Mouse (Mus musculus) liver, embryonic 16.5 days (tissue): Measurements from ENCODE around the gene Yaf2. TPM values are rescaled to one million over a fixed set of nuclear protein-coding genes. Genes with fewer than 3 reads are reported as not detected.
"Not testable (repeated sequence)": the region's sequence is repeated elsewhere in the genome, so short reads cannot be mapped to it uniquely, and the experiment has no call there.

Experiments used
- ATAC-seq: fragments of 200-750 bp; cut with Nextera tagmentation; 2 replicates; pipeline ENCODE4 v1.8.0; 2017; ENCODE audit warnings: low read depth, mild to moderate bottlenecking, moderate number of reproducible peaks, moderate library complexity
- H3K27ac ChIP-seq: fragments of 300-500 bp; sonication (generic); 2 replicates; pipeline ENCODE4 v1.5.1; 2014; ENCODE audit warnings: mild to moderate bottlenecking, low read length
- H3K27me3 ChIP-seq: fragments of 300-500 bp; sonication (generic); 2 replicates; pipeline ENCODE4 v1.6.1; 2014; ENCODE audit warnings: low read depth, low read length, mixed read lengths; ENCODE audit not compliant: control insufficient read depth, insufficient read depth
- H3K36me3 ChIP-seq: fragments of 300-500 bp; sonication (generic); 2 replicates; pipeline ENCODE4 v1.6.1; 2014; ENCODE audit warnings: mild to moderate bottlenecking; ENCODE audit not compliant: control insufficient read depth, insufficient read depth
- H3K4me1 ChIP-seq: fragments of 300-500 bp; sonication (generic); 2 replicates; pipeline ENCODE4 v1.6.1; 2014; ENCODE audit warnings: low read depth, low read length, mixed read lengths; ENCODE audit not compliant: control insufficient read depth
- H3K4me2 ChIP-seq: fragments of 300-500 bp; sonication (generic); 2 replicates; pipeline ENCODE4 v1.6.1; 2014; ENCODE audit warnings: low read depth, low read length, mixed read lengths
- H3K4me3 ChIP-seq: fragments of 300-500 bp; sonication (generic); 2 replicates; pipeline ENCODE4 v1.5.1; 2014; ENCODE audit warnings: low read depth, mild to moderate bottlenecking, low read length
- H3K9ac ChIP-seq: fragments of 300-500 bp; sonication (generic); 2 replicates; pipeline ENCODE4 v1.6.1; 2014; ENCODE audit warnings: low read depth, low read length
- H3K9me3 ChIP-seq: fragments of 300-500 bp; sonication (generic); replicated peaks from 2 replicates; pipeline ENCODE4 v1.6.1; 2016; ENCODE audit warnings: low read length; ENCODE audit not compliant: control insufficient read depth
- WGBS: fragments of 180-500 bp; shearing (Covaris S2); extraction: QIAGEN DNeasy Blood & Tissue Kit; methylation state at CpG from one replicate; pipeline ENCODE4 v1.1.7; 2014; ENCODE audit not compliant: insufficient replicate concordance; 5-methylcytosine and 5-hydroxymethylcytosine counted together
- polyA plus RNA-seq: library from polyadenylated mRNA; unstranded; fragments of >200 nt; fragmentation: Nextera tagmentation; extraction: Ambion mirVana; gene quantifications from 2 replicates; pipeline ENCODE4 v1.2.1, GENCODE M21; 2015

Gene Yaf2
- polyA plus RNA-seq, 1 experiment from 2014 or later, result 11.9 TPM

GRCm38 (mm10) chr15:93255295-93255694 lies 81.4 kb downstream of the Yaf2 start:
- H3K27me3 ChIP-seq, result no peaks in the 10 kb centered on the region
- no peak overlapping the region for H3K4me2 ChIP-seq
- peaks cover 9% of the 10 kb centered on the region for H3K36me3 ChIP-seq
- H3K4me3 ChIP-seq, result no peak overlapping the region
- WGBS, result 75% methylated on average over 10 of the region's 10 CpGs
- H3K27ac ChIP-seq, result no peak overlapping the region
- no peak overlapping the region for H3K9ac ChIP-seq
- no peaks in the 10 kb centered on the region for H3K9me3 ChIP-seq
- ATAC-seq, result no peak
- H3K4me1 ChIP-seq, result no peaks in the 10 kb centered on the region

DNA sequence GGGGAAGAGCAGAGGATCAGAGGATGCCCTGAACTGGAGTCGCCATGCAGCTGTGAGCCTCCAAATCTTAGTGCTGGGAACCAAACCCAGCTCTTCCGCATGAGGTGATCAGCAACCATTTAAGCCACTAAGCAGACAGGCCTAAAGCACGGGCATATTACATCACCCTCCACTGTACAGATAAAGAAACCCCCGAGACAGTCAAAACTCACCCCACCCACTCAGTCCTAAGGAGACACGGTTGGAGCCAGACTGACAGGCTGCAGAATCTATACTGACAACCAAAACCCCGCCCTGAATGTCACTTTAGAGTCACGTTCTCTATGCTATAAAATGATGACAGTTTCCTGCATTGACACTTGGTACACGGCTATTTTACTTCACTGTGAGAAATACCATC lies 83.6 kb downstream of the Yaf2 start:
- no peak overlapping the region for H3K4me2 ChIP-seq
- H3K27me3 ChIP-seq, result no peaks in the 10 kb centered on the region
- no peaks in the 10 kb centered on the region for H3K9me3 ChIP-seq
- H3K9ac ChIP-seq, result no peak overlapping the region
- H3K27ac ChIP-seq, result no peak overlapping the region
- no peak overlapping the region for H3K4me3 ChIP-seq
- ATAC-seq, result no peak
- no peaks in the 10 kb centered on the region for H3K4me1 ChIP-seq
- peaks cover 7% of the 10 kb centered on the region for H3K36me3 ChIP-seq
- 35% methylated on average over 8 of the region's 8 CpGs for WGBS

DNA sequence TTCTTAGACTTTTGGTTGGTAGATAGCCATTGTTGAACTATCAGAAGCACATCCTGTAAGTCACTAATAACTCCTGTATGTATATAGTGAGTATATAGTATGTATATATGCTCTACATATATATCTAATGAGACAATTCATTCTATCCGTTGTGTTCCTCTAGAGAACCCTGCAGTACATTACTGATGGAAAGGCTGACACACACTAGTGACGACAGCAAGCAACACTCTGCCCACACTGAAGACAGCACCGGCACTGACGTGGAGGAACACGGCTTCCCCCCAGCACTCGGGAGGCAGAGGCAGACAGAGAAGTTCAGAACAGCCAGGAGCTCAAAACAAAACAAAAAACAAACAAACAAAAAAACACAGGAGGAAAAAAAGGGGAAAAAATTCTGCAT lies 84.3 kb downstream of the Yaf2 start:
- Histone ChIP-seq H3K27me3 (no peaks in the 10 kb centered on the region), H3K4me1 (no peaks in the 10 kb centered on the region), H3K4me3 (no peak overlapping the region), H3K9ac (no peak overlapping the region), H3K9me3 (no peaks in the 10 kb centered on the region), H3K27ac (no peak overlapping the region), H3K36me3 (peaks cover 2% of the 10 kb centered on the region; the same call in 1 of the 2 replicates), H3K4me2 (no peak overlapping the region)
- ATAC-seq, result no peak
- 79% methylated on average over 6 of the region's 6 CpGs for WGBS

GRCm38 (mm10) chr15:93251553-93252250 lies 85.0 kb downstream of the Yaf2 start:
- H3K9ac ChIP-seq, result no peak overlapping the region
- no peak for ATAC-seq
- no peaks in the 10 kb centered on the region for H3K4me1 ChIP-seq
- no peaks in the 10 kb centered on the region for H3K27me3 ChIP-seq
- H3K27ac ChIP-seq, result no peak overlapping the region
- H3K36me3 ChIP-seq, result peaks cover 2% of the 10 kb centered on the region; the same call in 1 of the 2 replicates
- no peak overlapping the region for H3K4me2 ChIP-seq
- WGBS, result 54% methylated on average over 13 of the region's 13 CpGs
- no peak overlapping the region for H3K4me3 ChIP-seq
- H3K9me3 ChIP-seq, result no peaks in the 10 kb centered on the region

DNA sequence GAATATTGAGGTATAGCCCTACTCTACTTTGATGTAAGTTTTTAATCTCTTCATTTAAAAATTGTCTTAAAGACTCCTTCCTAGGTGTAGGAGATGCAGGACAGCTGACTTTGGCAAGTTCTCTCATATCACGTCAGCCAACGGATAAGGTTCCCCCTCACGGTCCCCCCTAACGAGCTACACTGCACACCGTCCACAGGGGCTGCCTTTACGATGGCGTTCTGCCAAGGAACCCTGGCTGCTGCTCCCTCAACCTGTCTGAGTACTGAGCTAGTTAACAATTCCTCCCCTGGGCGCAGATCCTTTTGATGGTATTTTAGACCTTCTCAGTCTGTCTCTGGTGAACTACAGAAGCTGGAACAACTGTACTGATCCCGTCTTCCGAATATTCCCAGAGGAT lies 93.5 kb downstream of the Yaf2 start:
- no peak overlapping the region for H3K4me2 ChIP-seq
- H3K27me3 ChIP-seq, result no peaks in the 10 kb centered on the region
- 79% methylated on average over 10 of the region's 10 CpGs for WGBS
- H3K9ac ChIP-seq, result no peak overlapping the region
- no peak overlapping the region for H3K27ac ChIP-seq
- H3K9me3 ChIP-seq, result no peaks in the 10 kb centered on the region
- peaks cover 7% of the 10 kb centered on the region; the same call in 1 of the 2 replicates for H3K36me3 ChIP-seq
- H3K4me1 ChIP-seq, result no peaks in the 10 kb centered on the region
- H3K4me3 ChIP-seq, result no peak overlapping the region
- no peak for ATAC-seq

DNA sequence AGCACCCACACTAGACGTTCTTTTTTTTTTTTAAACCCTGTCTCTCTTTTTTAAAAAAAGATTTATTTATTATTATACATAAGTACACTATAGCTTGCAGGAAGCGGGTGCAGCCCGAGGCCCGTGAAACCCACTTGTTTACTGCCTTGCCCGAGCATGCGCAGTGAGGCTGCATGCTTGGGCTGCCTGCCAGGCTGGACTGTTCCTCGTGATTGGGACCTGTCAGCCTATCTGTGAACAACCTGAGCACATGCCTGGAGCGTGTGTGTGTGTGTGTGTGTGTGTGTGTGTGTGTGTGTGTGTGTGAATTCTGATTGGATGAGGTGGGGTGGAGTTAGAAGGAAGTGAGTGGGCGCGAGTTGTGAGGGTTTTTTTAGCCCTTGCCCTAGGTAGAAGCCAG lies 100.3 kb downstream of the Yaf2 start:
- not testable (repeated sequence) for H3K36me3 ChIP-seq, H3K27me3 ChIP-seq, H3K4me1 ChIP-seq, H3K4me3 ChIP-seq, H3K9ac ChIP-seq, ATAC-seq, H3K4me2 ChIP-seq, H3K27ac ChIP-seq, H3K9me3 ChIP-seq
- 83% methylated on average over 10 of the region's 10 CpGs for WGBS

Other genes starting within 250 kb of the Yaf2 start
- gene Gxylt1, start 61.8 kb downstream of the Yaf2 start, polyA plus RNA-seq, result 2.8 and 2.9 TPM in 2 replicates
- 53.0 and 62.8 TPM in 2 replicates for gene Zcrb1, start 61.4 kb upstream of the Yaf2 start, polyA plus RNA-seq
- 14.2 and 14.5 TPM in 2 replicates for gene Pphln1, start 61.4 kb upstream of the Yaf2 start, polyA plus RNA-seq